Mouse (Mus musculus): ENCODE measurements around the gene Vsig10. TPM values are rescaled to one million over a fixed set of nuclear protein-coding genes. Genes with fewer than 3 reads are reported as not detected.

The Vsig10 gene
- total RNA-seq, 4 experiments from 2014 or later = 5.0 to 7.0 (median 6.3) TPM

- DNase-seq (ENCODE audit: low spot score) = peak; percentile 24
These were observed 61.3 kb downstream of the Vsig10 start for GRCm38 (mm10) chr5:117380199-117380598.

GRCm38 (mm10) chr5:117381785-117382184, 62.9 kb downstream of the Vsig10 start:
- DNase-seq (ENCODE audit: low spot score) = no peak

- no peak for DNase-seq (ENCODE audit: low spot score)
These were observed 64.3 kb downstream of the Vsig10 start for GRCm38 (mm10) chr5:117383198-117383597.

DNA sequence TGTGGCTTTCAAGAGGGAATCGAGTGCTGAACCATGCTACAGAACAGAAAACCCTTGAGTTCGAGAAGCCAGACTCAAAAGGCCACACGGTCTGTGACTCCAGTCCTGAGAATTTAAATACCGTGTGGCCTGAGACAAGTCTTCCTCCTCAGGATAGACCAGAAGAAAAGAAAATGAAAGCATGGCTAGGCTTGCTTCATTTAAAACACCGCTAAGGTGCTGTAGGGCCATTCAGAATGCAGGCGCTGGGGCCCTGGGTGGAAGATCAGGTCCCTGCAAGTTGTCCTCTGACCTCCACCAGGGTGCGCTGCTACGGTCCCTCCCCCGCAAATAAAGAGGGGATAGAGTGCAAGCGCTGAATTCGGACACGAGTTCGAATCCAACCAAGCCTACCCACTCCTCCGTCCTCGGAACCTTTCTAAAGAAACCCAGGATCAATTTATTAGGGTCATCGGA, 69.4 kb downstream of the Vsig10 start:
- no peak for DNase-seq (ENCODE audit: low spot score)

DNA sequence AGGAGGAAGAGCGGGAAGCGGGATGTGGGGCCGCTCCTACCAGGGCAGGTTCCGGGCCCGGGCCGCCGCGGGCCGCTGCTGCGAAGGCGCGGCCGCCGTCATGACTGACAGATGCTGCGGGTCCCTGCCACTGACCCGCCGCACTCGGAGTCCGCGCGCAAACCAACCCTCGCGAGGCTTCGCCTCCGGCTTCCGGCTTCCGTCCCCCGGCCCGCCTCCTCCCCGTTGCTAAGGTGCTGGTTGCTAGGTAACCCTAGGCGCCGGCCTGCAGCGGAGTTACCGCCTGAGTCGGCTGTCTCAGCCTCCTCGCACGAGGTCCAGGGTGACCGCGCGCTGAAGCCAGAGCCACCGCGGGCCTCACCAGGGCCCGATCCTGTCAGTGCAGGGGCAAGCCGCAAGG, 70.0 kb downstream of the Vsig10 start, which contains the start of gene Rfc5:
TSS of gene Rfc5 (minus strand) at position 171 of the 400 bp plus-strand sequence.
- DNase-seq (ENCODE audit: low spot score) = peak; percentile 92

DNA sequence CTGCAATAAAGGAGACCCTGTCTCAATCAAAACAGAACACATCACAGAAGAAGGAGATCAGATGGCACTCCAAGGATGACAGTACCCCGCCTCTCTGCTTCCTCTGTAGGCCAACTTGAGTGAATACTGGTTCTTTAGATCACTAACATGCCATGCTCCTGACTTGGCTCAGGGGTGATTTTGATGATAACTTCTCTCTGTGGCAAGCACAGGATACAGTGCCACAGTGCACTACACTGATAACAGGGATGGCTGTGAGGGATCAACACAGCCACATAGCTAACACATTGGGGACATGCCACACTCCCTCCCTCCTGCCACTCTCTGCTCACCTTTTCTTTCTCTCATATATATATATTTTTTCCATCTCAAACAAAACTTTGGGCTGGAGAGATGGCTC, 72.0 kb downstream of the Vsig10 start:
- no peak for DNase-seq (ENCODE audit: low spot score)

GRCm38 (mm10) chr5:117395834-117396233, 77.0 kb downstream of the Vsig10 start:
- DNase-seq (ENCODE audit: low spot score) = no peak

DNA sequence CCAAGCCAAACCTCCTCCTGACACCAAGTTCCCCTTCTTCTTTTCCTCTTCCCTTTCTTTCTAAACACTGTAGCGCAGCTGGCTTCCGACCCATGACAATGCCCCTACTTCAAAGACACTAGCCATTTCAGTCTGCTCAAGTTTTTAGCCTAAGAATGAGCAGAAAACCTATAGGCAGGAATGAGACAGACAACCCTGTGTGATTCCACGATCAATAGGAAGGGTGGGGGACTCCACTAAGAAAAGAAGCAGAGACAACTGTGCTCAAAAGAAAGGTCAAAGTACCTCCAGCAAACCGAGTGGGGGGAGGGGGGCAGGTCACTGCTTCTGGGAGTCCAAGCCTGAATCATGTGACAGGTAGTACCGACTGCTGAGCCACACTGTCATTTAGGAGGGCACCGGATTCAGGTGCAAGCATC, 77.7 kb downstream of the Vsig10 start:
- no peak for DNase-seq (ENCODE audit: low spot score)

GRCm38 (mm10) chr5:117397371-117397770, 78.5 kb downstream of the Vsig10 start:
- DNase-seq (ENCODE audit: low spot score) = no peak

- no peak for DNase-seq (ENCODE audit: low spot score)
These were observed 79.2 kb downstream of the Vsig10 start for GRCm38 (mm10) chr5:117398007-117398550.

GRCm38 (mm10) chr5:117399281-117399680, 80.4 kb downstream of the Vsig10 start:
- DNase-seq (ENCODE audit: low spot score) = no peak

DNA sequence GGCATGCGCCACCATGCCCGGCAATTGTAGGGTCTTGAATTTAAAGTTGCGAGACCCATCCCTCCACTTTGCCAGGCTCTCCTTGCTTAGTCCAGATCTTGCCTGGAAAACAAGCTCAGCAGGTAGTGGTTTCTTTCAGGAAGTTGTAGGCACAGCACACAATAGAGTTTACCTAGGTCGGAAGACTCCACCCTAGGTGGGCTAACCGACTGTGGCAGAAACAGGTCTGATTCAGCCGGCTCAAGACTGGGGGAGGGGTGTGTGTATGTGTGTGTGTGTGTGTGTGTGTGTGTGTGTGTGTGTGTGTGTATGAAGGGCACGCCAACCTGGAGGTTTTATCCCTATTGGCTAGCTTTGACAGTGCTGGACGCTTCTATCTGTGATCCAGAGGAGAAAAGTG, 84.7 kb downstream of the Vsig10 start:
- DNase-seq (ENCODE audit: low spot score) = no peak

Other genes starting within 250 kb of the Vsig10 start
- gene Suds3, start 203.0 kb upstream of the Vsig10 start, total RNA-seq (2022) = 100 to 1,000 TPM in 1 of 4 experiments, 10 to 100 TPM in 3; 75.9 to 101 (median 94.1) TPM
- gene Taok3, start 199.0 kb upstream of the Vsig10 start, total RNA-seq (2022) = 1 to 10 TPM; 6.1 to 8.4 (median 6.3) TPM
- gene Pebp1, start 31.5 kb upstream of the Vsig10 start, total RNA-seq (2022) = 100 to 1,000 TPM; 440 to 578 (median 532) TPM
- gene Wsb2, start 38.2 kb downstream of the Vsig10 start, total RNA-seq (2022) = 100 to 1,000 TPM in 3 of 4 experiments, 10 to 100 TPM in 1; 87.1 to 122 (median 111) TPM
- 1 to 10 TPM; 1.5 to 2.9 (median 2.1) TPM for gene Rfc5, start 70.0 kb downstream of the Vsig10 start, total RNA-seq (2022)
- under 1 TPM; 0.03 to 0.11 (median 0.06) TPM for gene Ksr2, start 94.9 kb downstream of the Vsig10 start, total RNA-seq (2022)